In genomic region chr1:134513876-134514590, GRCm38 (mm10) we compare ENCODE assay signal across 9 mouse cellular contexts. TPM values are rescaled to one million over a fixed set of nuclear protein-coding genes. Genes with fewer than 3 reads are reported as not detected.
DNase-seq lines count a peak whose midpoint lies in the region; ATAC-seq and TF ChIP-seq lines count a peak whose summit lies in the region.
"Had no signal": no experiment of that assay in that cellular context is flagged by ENCODE, and none has a peak within 500 bp of the region (broad histone marks: within the 10 kb centered on the region; RNA-seq: fewer than 3 reads in every experiment).

No protein-coding gene starts in this region.

- no peak for ATAC-seq in hindbrain, embryonic 11.5 days (ENCODE audit: low FRiP score)
- no peak; the same call in 1 of the 2 replicates for ATAC-seq in lung, embryonic 16.5 days (ENCODE audit: low read depth)
- peak; percentile 20 for ATAC-seq in stomach, postnatal 0 days (ENCODE audit: low FRiP score, low TSS enrichment)

- no peak overlapping the region for H3K9ac ChIP-seq in hindbrain, embryonic 11.5 days (ENCODE audit: low read depth, low read length)
- H3K9ac ChIP-seq in lung, embryonic 16.5 days (ENCODE audit: low read length): peak overlapping the region; percentile 70
- H3K9ac ChIP-seq in stomach, postnatal 0 days (ENCODE audit: low read length): peak overlapping the region; percentile 65; the same call in 1 of the 2 replicates

- H3K4me2 ChIP-seq in hindbrain, embryonic 11.5 days (replicated peaks; ENCODE audit: low read depth, low read length): peak overlapping the region; percentile 65
- peak overlapping the region; percentile 91 for H3K4me2 ChIP-seq in lung, embryonic 16.5 days (ENCODE audit: low read depth, low read length)
- peak overlapping the region; percentile 91 for H3K4me2 ChIP-seq in stomach, postnatal 0 days (replicated peaks; ENCODE audit: low read depth)

- no peak for TF ChIP-seq CTCF in layer of hippocampus, adult 2 months (conservative IDR thresholded peaks at IDR 0.05)
- no peak for TF ChIP-seq CTCF in stomach, postnatal 0 days (IDR thresholded peaks at IDR 0.05; ENCODE audit: low read depth)

- peak overlapping the region; percentile 43 for H3K4me3 ChIP-seq in layer of hippocampus, adult 2 months
- H3K4me3 ChIP-seq in hindbrain, embryonic 11.5 days (ENCODE audit: low read depth, low read length): no peak overlapping the region
- peak overlapping the region; percentile 57 for H3K4me3 ChIP-seq in lung, embryonic 16.5 days (ENCODE audit: low read length)
- peak overlapping the region; percentile 52 for H3K4me3 ChIP-seq in stomach, postnatal 0 days (ENCODE audit: low read depth, low read length)

- no peak for TF ChIP-seq EP300 in stomach, postnatal 0 days (optimal IDR thresholded peaks at IDR 0.05)

- intact Hi-C loops in left cerebral cortex, postnatal 25 days (cut with DNase I): no loop called here

- H3K27me3 ChIP-seq in hindbrain, embryonic 11.5 days (ENCODE audit: control insufficient read depth, insufficient read depth, low read length): peaks cover 15% of the 10 kb centered on the region; the same call in 1 of the 2 replicates
- H3K27me3 ChIP-seq in lung, embryonic 16.5 days (ENCODE audit: control insufficient read depth, insufficient read depth, low read depth, low read length): peaks cover 3% of the 10 kb centered on the region
- H3K27me3 ChIP-seq in stomach, postnatal 0 days (ENCODE audit: control insufficient read depth, insufficient read depth, low read length): no peaks in the 10 kb centered on the region

- H3K9me3 ChIP-seq in hindbrain, embryonic 11.5 days (ENCODE audit: control insufficient read depth, low read length): no peaks in the 10 kb centered on the region
- H3K9me3 ChIP-seq in lung, embryonic 16.5 days (ENCODE audit: control insufficient read depth, low read length): no peaks in the 10 kb centered on the region
- H3K9me3 ChIP-seq in stomach, postnatal 0 days (ENCODE audit: control insufficient read depth, low read length): no peaks in the 10 kb centered on the region

- DNase-seq in layer of hippocampus, adult 2 months (ENCODE audit: low spot score in 2 of 2): no peak
- no peak for DNase-seq in layer of hippocampus, postnatal 10 days (ENCODE audit: low spot score in 2 of 2)
- DNase-seq in hindbrain, embryonic 11.5 days (ENCODE audit: low spot score): no peak
- DNase-seq in stomach, postnatal 0 days (ENCODE audit: low spot score): no peak
- no peak for DNase-seq in layer of hippocampus, postnatal 14 days (ENCODE audit: low spot score in 2 of 2)
- no peak for DNase-seq in spleen, postnatal 4 days (ENCODE audit: low spot score in 2 of 2)
- no peak for DNase-seq in left cerebral cortex, postnatal 25 days (ENCODE audit: low spot score in 2 of 2)

- WGBS in hindbrain, embryonic 11.5 days: 47% methylated on average over 16 of the region's 16 CpGs
- WGBS in lung, embryonic 16.5 days: 31% methylated on average over 16 of the region's 16 CpGs
- WGBS in stomach, postnatal 0 days: 23% methylated on average over 16 of the region's 16 CpGs

- peaks cover 3% of the 10 kb centered on the region for H3K4me1 ChIP-seq in hindbrain, embryonic 11.5 days (replicated peaks; ENCODE audit: control insufficient read depth, insufficient read depth, low read length)
- peaks cover 20% of the 10 kb centered on the region for H3K4me1 ChIP-seq in lung, embryonic 16.5 days (replicated peaks; ENCODE audit: control insufficient read depth, insufficient read depth, low read length)
- H3K4me1 ChIP-seq in stomach, postnatal 0 days (replicated peaks; ENCODE audit: control insufficient read depth, insufficient read depth): peaks cover 6% of the 10 kb centered on the region

- H3K27ac ChIP-seq in layer of hippocampus, adult 2 months: no peak overlapping the region
- H3K27ac ChIP-seq in hindbrain, embryonic 11.5 days (ENCODE audit: low read depth, low read length): no peak overlapping the region
- H3K27ac ChIP-seq in lung, embryonic 16.5 days (ENCODE audit: low read length): no peak overlapping the region
- H3K27ac ChIP-seq in stomach, postnatal 0 days (replicated peaks): peak overlapping the region; percentile 86

- no peaks in the 10 kb centered on the region for H3K36me3 ChIP-seq in hindbrain, embryonic 11.5 days (ENCODE audit: control insufficient read depth, insufficient read depth, low read length)
- no peaks in the 10 kb centered on the region for H3K36me3 ChIP-seq in lung, embryonic 16.5 days (ENCODE audit: control insufficient read depth, insufficient read depth, low read length)
- H3K36me3 ChIP-seq in stomach, postnatal 0 days (ENCODE audit: control insufficient read depth, insufficient read depth, low read length): peaks cover 2% of the 10 kb centered on the region; the same call in 1 of the 2 replicates

RNA-seq across cellular contexts. Expression of gene Rabif, which starts 19.6 kb away (rescaled TPM):
- total RNA-seq in layer of hippocampus, adult 2 months (2021): 10 to 100 TPM; 22.3 to 23.6 TPM
- 10 to 100 TPM; 28.9 to 33.9 TPM for total RNA-seq in layer of hippocampus, postnatal 10 days (2021)
- polyA plus RNA-seq in hindbrain, embryonic 11.5 days (2014; fragmentation: Nextera tagmentation; extraction: Ambion mirVana): 51.8 and 54.5 TPM in 2 replicates
- 37.3 and 39.2 TPM in 2 replicates for polyA plus RNA-seq in lung, embryonic 16.5 days (2015; fragmentation: Nextera tagmentation; extraction: Ambion mirVana)
- polyA plus RNA-seq in stomach, postnatal 0 days (2015; fragmentation: Nextera tagmentation; extraction: Ambion mirVana): 31.4 and 32.2 TPM in 2 replicates
- 10 to 100 TPM; 26.7 to 27.8 TPM for total RNA-seq in layer of hippocampus, postnatal 14 days (2021)
- 10 to 100 TPM; 30.6 to 31.8 TPM for total RNA-seq in left cerebral cortex, postnatal 25 days (2021)

RNA-seq across cellular contexts. Expression of gene Mgat4e, which starts 35.4 kb away (rescaled TPM):
- total RNA-seq in layer of hippocampus, adult 2 months (2021): not detected
- not detected for total RNA-seq in layer of hippocampus, postnatal 10 days (2021)
- polyA plus RNA-seq in hindbrain, embryonic 11.5 days (2014; fragmentation: Nextera tagmentation; extraction: Ambion mirVana): not detected in 2 replicates
- not detected in 2 replicates for polyA plus RNA-seq in lung, embryonic 16.5 days (2015; fragmentation: Nextera tagmentation; extraction: Ambion mirVana)
- polyA plus RNA-seq in stomach, postnatal 0 days (2015; fragmentation: Nextera tagmentation; extraction: Ambion mirVana): not detected in 2 replicates
- total RNA-seq in layer of hippocampus, postnatal 14 days (2021): under 1 TPM in 1 of 2 experiments, not detected in 1; 0.38 TPM
- not detected for total RNA-seq in left cerebral cortex, postnatal 25 days (2021)
- polyA plus RNA-seq: large intestine, adult 2 months had no signal

RNA-seq across cellular contexts. Expression of gene Kdm5b, which starts 45.9 kb away (rescaled TPM):
- total RNA-seq in layer of hippocampus, adult 2 months (2021): 10 to 100 TPM; 69.1 to 72.6 TPM
- total RNA-seq in layer of hippocampus, postnatal 10 days (2021): 10 to 100 TPM; 74.6 to 75.4 TPM
- 94.7 and 102 TPM in 2 replicates for polyA plus RNA-seq in hindbrain, embryonic 11.5 days (2014; fragmentation: Nextera tagmentation; extraction: Ambion mirVana)
- polyA plus RNA-seq in lung, embryonic 16.5 days (2015; fragmentation: Nextera tagmentation; extraction: Ambion mirVana): 43.4 and 46.4 TPM in 2 replicates
- 28.5 and 29.5 TPM in 2 replicates for polyA plus RNA-seq in stomach, postnatal 0 days (2015; fragmentation: Nextera tagmentation; extraction: Ambion mirVana)
- total RNA-seq in layer of hippocampus, postnatal 14 days (2021): 10 to 100 TPM; 69.7 to 74.6 TPM
- 10 to 100 TPM; 64.2 to 65.5 TPM for total RNA-seq in left cerebral cortex, postnatal 25 days (2021)

RNA-seq across cellular contexts. Expression of gene Klhl12, which starts 58.7 kb away (rescaled TPM):
- total RNA-seq in layer of hippocampus, adult 2 months (2021): 10 to 100 TPM; 43.5 to 44.4 TPM
- 10 to 100 TPM; 37.7 to 39.5 TPM for total RNA-seq in layer of hippocampus, postnatal 10 days (2021)
- 26.4 and 32.9 TPM in 2 replicates for polyA plus RNA-seq in hindbrain, embryonic 11.5 days (2014; fragmentation: Nextera tagmentation; extraction: Ambion mirVana)
- 26.8 and 27.5 TPM in 2 replicates for polyA plus RNA-seq in lung, embryonic 16.5 days (2015; fragmentation: Nextera tagmentation; extraction: Ambion mirVana)
- polyA plus RNA-seq in stomach, postnatal 0 days (2015; fragmentation: Nextera tagmentation; extraction: Ambion mirVana): 10.0 and 10.6 TPM in 2 replicates
- 10 to 100 TPM; 37.2 to 41.5 TPM for total RNA-seq in layer of hippocampus, postnatal 14 days (2021)
- 10 to 100 TPM; 37.1 to 37.7 TPM for total RNA-seq in left cerebral cortex, postnatal 25 days (2021)
